Mouse (Mus musculus) testis, adult 2 months (tissue): Measurements from ENCODE around the gene Lce3d. TPM values are rescaled to one million over a fixed set of nuclear protein-coding genes. Genes with fewer than 3 reads are reported as not detected.

Source experiments
- H3K27ac ChIP-seq: fragments of 200-500 bp; 2 replicates; pipeline ENCODE4 v1.5.1; 2012; ENCODE audit warnings: low read depth, low read length; ENCODE audit not compliant: control insufficient read depth, insufficient read depth
- H3K27me3 ChIP-seq: fragments of 200-500 bp; 2 replicates; pipeline ENCODE4 v1.6.1; 2012; ENCODE audit warnings: mild to moderate bottlenecking, low read length, moderate library complexity; ENCODE audit not compliant: control insufficient read depth, insufficient read depth
- H3K36me3 ChIP-seq: fragments of 200-500 bp; 2 replicates; pipeline ENCODE4 v1.6.1; 2012; ENCODE audit warnings: mild to moderate bottlenecking, low read length; ENCODE audit not compliant: control insufficient read depth, insufficient read depth
- H3K4me1 ChIP-seq: fragments of 200-500 bp; 2 replicates; pipeline ENCODE4 v1.6.1; 2012; ENCODE audit warnings: low read length; ENCODE audit not compliant: control insufficient read depth, insufficient read depth
- H3K4me3 ChIP-seq: fragments of 200-500 bp; 2 replicates; pipeline ENCODE4 v1.5.1; 2012; ENCODE audit warnings: low read depth, mild to moderate bottlenecking, low read length, moderate library complexity, mixed read lengths; ENCODE audit not compliant: control insufficient read depth
- CTCF ChIP-seq: fragments of 200-500 bp; IDR thresholded peaks from 2 replicates; pipeline ENCODE4 v1.5.1; 2012; ENCODE audit warnings: low read depth, mild to moderate bottlenecking, inconsistent platforms, low read length, moderate library complexity; ENCODE audit not compliant: control insufficient read depth, insufficient read depth, insufficient replicate concordance
- POLR2A ChIP-seq: fragments of 200-500 bp; IDR thresholded peaks from 2 replicates; pipeline ENCODE4 v1.6.1; 2012; ENCODE audit warnings: low read depth, mild to moderate bottlenecking, inconsistent platforms, low read length, moderate library complexity; ENCODE audit not compliant: control insufficient read depth
- polyA plus RNA-seq: library from polyadenylated mRNA; depleted of rRNA; stranded (reverse); fragments of >200 nt; gene quantifications from 2 replicates; pipeline ENCODE4 v1.2.3, GENCODE M21; 2012; rRNA removed

Lce3d gene
- polyA plus RNA-seq, result not detected in 2 replicates

- no peak within 1 kb of the TSS for H3K4me3 ChIP-seq
- TF ChIP-seq POLR2A (no peak), CTCF (no peak)
- no peaks in the 10 kb centered on the region for H3K27me3 ChIP-seq
- H3K4me1 ChIP-seq, result no peaks in the 10 kb centered on the region
- H3K36me3 ChIP-seq, result no peaks in the 10 kb centered on the region
- no peak within 1 kb of the TSS for H3K27ac ChIP-seq
Measured at GRCm38 (mm10) chr3:92957090-92957489, at the start of gene Lce3d. Gene Lce3d (plus strand): TSS chr3:92957390.

GRCm38 (mm10) chr3:92907571-92907970 is 49.6 kb upstream of the Lce3d start:
- no peaks in the 10 kb centered on the region for H3K4me1 ChIP-seq
- H3K36me3 ChIP-seq, result no peaks in the 10 kb centered on the region
- H3K4me3 ChIP-seq, result no peak overlapping the region
- no peak for TF ChIP-seq CTCF
- no peak for TF ChIP-seq POLR2A
- no peaks in the 10 kb centered on the region for H3K27me3 ChIP-seq
- no peak overlapping the region for H3K27ac ChIP-seq

- H3K4me1 ChIP-seq, result no peaks in the 10 kb centered on the region
- no peak overlapping the region for H3K27ac ChIP-seq
- TF ChIP-seq POLR2A, result no peak
- no peak for TF ChIP-seq CTCF
- H3K36me3 ChIP-seq, result no peaks in the 10 kb centered on the region
- no peaks in the 10 kb centered on the region for H3K27me3 ChIP-seq
- no peak overlapping the region for H3K4me3 ChIP-seq
Measured at GRCm38 (mm10) chr3:92920364-92920763, 36.8 kb upstream of the Lce3d start.

GRCm38 (mm10) chr3:92926130-92926529 is 31.1 kb upstream of the Lce3d start, which contains the start of gene Lce3a:
Gene Lce3a (minus strand): TSS chr3:92926230.
- Histone ChIP-seq H3K27me3 (no peaks in the 10 kb centered on the region), H3K4me1 (no peaks in the 10 kb centered on the region), H3K36me3 (no peaks in the 10 kb centered on the region), H3K4me3 (no peak within 1 kb of the TSS), H3K27ac (no peak within 1 kb of the TSS)
- TF ChIP-seq POLR2A, result no peak
- no peak for TF ChIP-seq CTCF

GRCm38 (mm10) chr3:92932679-92933078 is 24.5 kb upstream of the Lce3d start, which contains the start of gene Lce3b:
Gene Lce3b (plus strand): TSS chr3:92932979.
- H3K4me1 ChIP-seq, result no peaks in the 10 kb centered on the region
- no peak within 1 kb of the TSS for H3K27ac ChIP-seq
- H3K27me3 ChIP-seq, result no peaks in the 10 kb centered on the region
- H3K4me3 ChIP-seq, result no peak within 1 kb of the TSS
- no peak for TF ChIP-seq POLR2A
- TF ChIP-seq CTCF, result no peak
- H3K36me3 ChIP-seq, result no peaks in the 10 kb centered on the region

GRCm38 (mm10) chr3:92944186-92944585 is 13.0 kb upstream of the Lce3d start, which contains the start of gene Lce3c:
Gene Lce3c (plus strand): TSS chr3:92944486.
- TF ChIP-seq CTCF (no peak), POLR2A (no peak)
- no peak within 1 kb of the TSS for H3K4me3 ChIP-seq
- no peaks in the 10 kb centered on the region for H3K36me3 ChIP-seq
- H3K27me3 ChIP-seq, result no peaks in the 10 kb centered on the region
- H3K27ac ChIP-seq, result no peak within 1 kb of the TSS
- no peaks in the 10 kb centered on the region for H3K4me1 ChIP-seq

- no peak within 1 kb of the TSS for H3K4me3 ChIP-seq
- no peaks in the 10 kb centered on the region for H3K36me3 ChIP-seq
- H3K27ac ChIP-seq, result no peak within 1 kb of the TSS
- H3K4me1 ChIP-seq, result no peaks in the 10 kb centered on the region
- H3K27me3 ChIP-seq, result no peaks in the 10 kb centered on the region
- TF ChIP-seq POLR2A (no peak), CTCF (no peak)
Measured at GRCm38 (mm10) chr3:92966761-92967160, 9.6 kb downstream of the Lce3d start, which contains the start of gene Lce3e. Gene Lce3e (plus strand): TSS chr3:92967061.
